Mouse (Mus musculus): ENCODE data around the gene Ranbp3l.

- TF ChIP-seq CTCF (IDR thresholded peaks at IDR 0.05; ENCODE audit: control insufficient read depth, insufficient read depth, insufficient replicate concordance, low read depth, low read length) (no peak), POLR2A (IDR thresholded peaks at IDR 0.05; ENCODE audit: control insufficient read depth, low read depth, low read length) (no peak)
Measured at GRCm38 (mm10) chr15:8995490-8995889, 27.7 kb downstream of the Ranbp3l start.
